Mouse (Mus musculus): ENCODE data around the gene Creb5. TPM values are rescaled to one million over a fixed set of nuclear protein-coding genes. Genes with fewer than 3 reads are reported as not detected.

Creb5 gene
- polyA plus RNA-seq, 1 experiment from 2014 or later, result 14.7 TPM

GRCm38 (mm10) chr6:53450494-53450893 is 163.4 kb downstream of the Creb5 start:
- no peaks in the 10 kb centered on the region; the same call in 1 of the 2 replicates for H3K27me3 ChIP-seq (replicated peaks)
- no peak for ATAC-seq (ENCODE audit: low FRiP score, low read depth)
- H3K4me3 ChIP-seq, result no peak overlapping the region
- no peak overlapping the region for H3K4me2 ChIP-seq (replicated peaks)
- no peak overlapping the region for H3K9ac ChIP-seq
- WGBS, result 44% methylated on average over 3 of the region's 3 CpGs
- peaks cover 34% of the 10 kb centered on the region; the same call in 1 of the 2 replicates for H3K4me1 ChIP-seq
- H3K9me3 ChIP-seq, result no peaks in the 10 kb centered on the region
- no peak overlapping the region for H3K27ac ChIP-seq
- no peaks in the 10 kb centered on the region for H3K36me3 ChIP-seq

- Histone ChIP-seq H3K4me2 (replicated peaks) (no peak overlapping the region), H3K27me3 (replicated peaks) (no peaks in the 10 kb centered on the region; the same call in 1 of the 2 replicates), H3K9me3 (no peaks in the 10 kb centered on the region), H3K4me3 (no peak overlapping the region), H3K27ac (no peak overlapping the region), H3K4me1 (peaks cover 34% of the 10 kb centered on the region; the same call in 1 of the 2 replicates), H3K9ac (no peak overlapping the region), H3K36me3 (no peaks in the 10 kb centered on the region)
- 36% methylated on average over 6 of the region's 6 CpGs for WGBS
- ATAC-seq (ENCODE audit: low FRiP score, low read depth), result no peak
Measured at GRCm38 (mm10) chr6:53452240-53452639, 165.2 kb downstream of the Creb5 start.

DNA sequence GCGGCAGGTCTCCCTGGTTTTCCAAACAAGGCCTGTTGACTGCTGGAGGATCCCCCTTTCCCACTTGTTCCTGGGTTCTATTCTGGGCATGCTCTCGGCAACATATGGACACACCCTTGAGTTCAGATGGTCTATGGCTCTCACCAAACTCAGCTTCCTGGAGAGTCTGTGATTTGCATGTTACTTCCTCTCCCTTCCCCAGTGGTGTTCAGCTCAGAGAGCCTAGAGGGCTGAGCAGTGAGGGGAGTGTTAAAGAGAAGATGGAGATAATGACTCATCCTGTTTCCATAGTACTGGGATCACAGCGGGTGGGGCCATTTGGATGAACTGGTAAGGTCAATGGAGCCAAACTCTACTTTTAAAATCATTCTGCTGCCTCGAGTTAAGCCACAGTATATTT is 168.4 kb downstream of the Creb5 start:
- Histone ChIP-seq H3K27ac (no peak overlapping the region), H3K4me1 (peaks cover 15% of the 10 kb centered on the region; the same call in 1 of the 2 replicates), H3K36me3 (no peaks in the 10 kb centered on the region), H3K4me3 (no peak overlapping the region), H3K27me3 (replicated peaks) (no peaks in the 10 kb centered on the region; the same call in 1 of the 2 replicates), H3K4me2 (replicated peaks) (no peak overlapping the region), H3K9ac (no peak overlapping the region), H3K9me3 (no peaks in the 10 kb centered on the region)
- 64% methylated on average over 4 of the region's 4 CpGs for WGBS
- no peak for ATAC-seq (ENCODE audit: low FRiP score, low read depth)

DNA sequence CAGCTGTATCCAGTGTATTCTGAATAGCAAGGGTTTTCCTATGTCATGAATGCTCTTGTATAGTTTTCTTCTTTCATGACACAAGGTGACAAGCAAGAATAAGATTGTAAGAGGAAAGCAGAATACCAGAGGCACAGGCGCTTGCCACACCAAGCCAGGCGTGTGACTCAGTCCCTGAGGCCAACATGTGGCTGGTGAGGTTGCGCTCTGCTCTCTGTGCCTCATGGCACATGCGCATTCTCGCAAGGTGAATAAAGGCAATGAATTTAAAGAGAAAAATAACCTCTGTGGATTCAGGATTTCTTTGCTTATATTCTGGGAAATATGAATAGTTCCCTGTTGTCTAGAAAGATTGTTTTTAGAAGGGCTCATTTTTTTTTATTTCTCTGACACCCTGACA is 169.0 kb downstream of the Creb5 start:
- 90% methylated on average over 5 of the region's 5 CpGs for WGBS

DNA sequence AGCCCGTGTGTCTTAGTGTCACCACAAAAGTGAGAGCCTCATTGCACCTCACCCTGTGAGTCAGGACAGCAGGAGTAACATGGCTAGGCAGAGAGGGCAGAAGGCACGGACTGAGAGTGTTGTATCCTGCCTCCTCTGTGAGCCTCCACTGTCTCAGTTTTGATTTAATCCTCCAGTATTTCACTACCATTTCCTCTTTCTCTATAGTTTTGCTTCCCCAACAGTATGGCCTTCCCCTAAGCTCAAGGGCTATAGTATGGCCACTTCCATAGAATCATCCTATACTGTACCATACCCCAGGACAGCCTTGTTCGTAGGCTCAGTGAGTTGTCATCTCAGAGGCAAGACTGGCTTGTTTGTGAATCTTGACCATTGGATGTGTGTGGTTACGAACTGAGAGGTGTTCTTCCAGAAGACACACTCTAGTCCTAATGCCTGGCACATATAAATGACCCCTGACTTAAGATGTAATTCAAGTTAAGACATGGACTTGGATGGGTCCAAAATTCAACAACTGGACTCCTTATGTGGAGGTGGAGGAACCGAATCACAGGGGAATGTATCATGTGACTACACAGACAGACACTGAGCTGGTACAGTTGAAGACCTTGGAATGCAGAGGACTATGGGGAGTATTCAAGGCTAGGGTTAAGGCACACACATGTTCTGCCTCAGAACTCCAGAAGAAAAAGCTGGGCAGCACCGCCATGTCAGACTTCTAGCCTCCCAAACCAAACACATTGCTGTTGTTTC is 173.1 kb downstream of the Creb5 start:
- Histone ChIP-seq H3K4me2 (replicated peaks) (no peak overlapping the region), H3K9ac (no peak overlapping the region), H3K4me1 (no peaks in the 10 kb centered on the region), H3K36me3 (no peaks in the 10 kb centered on the region), H3K27ac (no peak overlapping the region), H3K9me3 (no peaks in the 10 kb centered on the region), H3K27me3 (replicated peaks) (no peaks in the 10 kb centered on the region), H3K4me3 (no peak overlapping the region)
- ATAC-seq (ENCODE audit: low FRiP score, low read depth), result no peak
- WGBS, result 90% methylated on average over 6 of the region's 6 CpGs

More for the DNA sequence above, 169.0 kb downstream of the Creb5 start:
- Histone ChIP-seq H3K4me3 (no peak overlapping the region), H3K9me3 (no peaks in the 10 kb centered on the region), H3K27ac (no peak overlapping the region), H3K4me2 (replicated peaks) (no peak overlapping the region), H3K36me3 (no peaks in the 10 kb centered on the region), H3K27me3 (replicated peaks) (no peaks in the 10 kb centered on the region; the same call in 1 of the 2 replicates), H3K4me1 (peaks cover 9% of the 10 kb centered on the region; the same call in 1 of the 2 replicates), H3K9ac (no peak overlapping the region)
- no peak for ATAC-seq (ENCODE audit: low FRiP score, low read depth)

GRCm38 (mm10) chr6:53461056-53461455 is 174.0 kb downstream of the Creb5 start:
- Histone ChIP-seq H3K4me3 (no peak overlapping the region), H3K4me2 (replicated peaks) (no peak overlapping the region), H3K4me1 (no peaks in the 10 kb centered on the region), H3K27ac (no peak overlapping the region), H3K9me3 (no peaks in the 10 kb centered on the region), H3K36me3 (no peaks in the 10 kb centered on the region), H3K9ac (no peak overlapping the region), H3K27me3 (replicated peaks) (no peaks in the 10 kb centered on the region)
- WGBS, result 89% methylated on average over 6 of the region's 6 CpGs
- no peak for ATAC-seq (ENCODE audit: low FRiP score, low read depth)

GRCm38 (mm10) chr6:53461775-53462770 is 175.0 kb downstream of the Creb5 start:
- Histone ChIP-seq H3K4me2 (replicated peaks) (no peak overlapping the region), H3K9ac (no peak overlapping the region), H3K36me3 (no peaks in the 10 kb centered on the region), H3K4me1 (no peaks in the 10 kb centered on the region), H3K4me3 (no peak overlapping the region), H3K9me3 (no peaks in the 10 kb centered on the region), H3K27me3 (replicated peaks) (no peaks in the 10 kb centered on the region), H3K27ac (no peak overlapping the region)
- ATAC-seq (ENCODE audit: low FRiP score, low read depth), result no peak
- WGBS, result 77% methylated on average over 12 of the region's 12 CpGs

DNA sequence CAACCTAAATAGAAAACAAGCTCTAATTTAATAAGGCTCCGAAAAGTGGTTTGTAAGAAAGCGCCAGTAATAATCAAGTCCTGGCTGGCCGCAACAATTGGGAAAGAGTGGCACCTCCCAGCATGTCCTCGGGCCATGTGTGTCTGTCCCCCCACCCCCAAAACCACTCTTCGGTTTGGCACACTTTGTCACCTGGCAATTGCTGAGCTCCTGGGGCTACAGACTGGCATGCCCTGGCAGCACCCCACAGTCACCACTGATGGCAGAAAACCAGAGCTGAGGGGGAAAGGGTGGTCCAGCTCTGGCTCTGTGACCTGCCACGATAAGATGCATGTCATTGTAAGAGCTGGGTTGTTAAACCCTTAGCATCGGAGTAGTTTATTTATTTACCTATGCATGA is 175.7 kb downstream of the Creb5 start:
- H3K4me1 ChIP-seq, result no peaks in the 10 kb centered on the region
- no peak overlapping the region for H3K9ac ChIP-seq
- no peaks in the 10 kb centered on the region for H3K27me3 ChIP-seq (replicated peaks)
- ATAC-seq (ENCODE audit: low FRiP score, low read depth), result no peak
- H3K9me3 ChIP-seq, result no peaks in the 10 kb centered on the region
- no peak overlapping the region for H3K27ac ChIP-seq
- H3K4me3 ChIP-seq, result no peak overlapping the region
- H3K36me3 ChIP-seq, result no peaks in the 10 kb centered on the region
- no peak overlapping the region for H3K4me2 ChIP-seq (replicated peaks)
- WGBS, result 74% methylated on average over 7 of the region's 7 CpGs

DNA sequence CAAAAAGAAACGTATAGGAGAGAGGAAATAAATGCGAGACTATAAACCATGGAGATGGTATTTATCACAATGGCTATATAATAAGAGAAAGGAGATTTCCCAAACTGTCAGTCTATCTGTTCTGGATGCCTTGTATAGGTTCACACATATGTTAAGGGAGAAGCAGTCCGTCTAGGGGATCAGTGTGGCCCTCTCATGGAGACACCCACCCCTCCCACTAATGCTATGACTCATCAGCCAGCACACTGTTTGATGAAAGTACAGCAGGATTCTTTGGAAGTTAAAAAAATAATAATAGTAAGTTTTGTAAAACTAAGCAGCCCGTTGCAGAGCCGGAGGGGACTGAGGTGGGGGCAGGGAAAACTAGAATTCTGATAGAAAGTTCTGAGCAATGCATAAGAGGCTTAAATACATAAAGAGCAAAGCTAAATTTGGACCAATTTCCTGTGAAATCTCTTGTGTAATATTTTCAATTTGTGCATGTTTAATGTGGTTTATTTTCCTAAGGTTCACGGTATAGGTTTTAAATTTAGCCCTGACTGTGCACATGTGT is 176.3 kb downstream of the Creb5 start:
- Histone ChIP-seq H3K4me3 (no peak overlapping the region), H3K27ac (no peak overlapping the region), H3K4me1 (no peaks in the 10 kb centered on the region), H3K4me2 (replicated peaks) (no peak overlapping the region), H3K9me3 (no peaks in the 10 kb centered on the region), H3K36me3 (no peaks in the 10 kb centered on the region), H3K27me3 (replicated peaks) (no peaks in the 10 kb centered on the region), H3K9ac (no peak overlapping the region)
- WGBS, result 73% methylated on average over 6 of the region's 6 CpGs
- ATAC-seq (ENCODE audit: low FRiP score, low read depth), result no peak

DNA sequence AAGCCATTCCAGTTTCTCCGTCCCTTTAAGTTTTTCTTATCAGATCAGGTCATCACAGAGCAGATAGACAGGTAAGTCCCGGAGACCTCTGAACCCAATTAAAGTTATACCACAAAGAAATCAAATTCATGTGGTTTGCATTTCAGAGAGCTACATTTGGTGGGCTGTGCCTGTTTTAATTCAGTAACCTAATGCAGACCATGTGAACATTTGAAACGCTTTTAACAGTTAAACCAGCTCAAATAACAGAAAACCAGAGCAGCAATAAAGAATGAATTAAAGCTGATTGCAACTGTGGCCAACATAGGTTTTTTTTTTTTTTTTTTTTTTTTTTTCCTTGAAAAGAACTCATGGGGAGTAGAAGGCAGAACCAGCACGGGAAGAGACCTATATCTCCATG is 182.1 kb downstream of the Creb5 start:
- no peak for ATAC-seq (ENCODE audit: low FRiP score, low read depth)
- no peak overlapping the region for H3K4me3 ChIP-seq
- WGBS, result 90% methylated on average over 4 of the region's 4 CpGs
- H3K4me1 ChIP-seq, result no peaks in the 10 kb centered on the region
- H3K9me3 ChIP-seq, result no peaks in the 10 kb centered on the region
- no peaks in the 10 kb centered on the region for H3K27me3 ChIP-seq (replicated peaks)
- no peaks in the 10 kb centered on the region for H3K36me3 ChIP-seq
- no peak overlapping the region for H3K4me2 ChIP-seq (replicated peaks)
- no peak overlapping the region for H3K27ac ChIP-seq
- H3K9ac ChIP-seq, result no peak overlapping the region

- no peak overlapping the region for H3K27ac ChIP-seq
- no peak overlapping the region for H3K9ac ChIP-seq
- no peak for ATAC-seq (ENCODE audit: low FRiP score, low read depth)
- no peaks in the 10 kb centered on the region for H3K4me1 ChIP-seq
- H3K9me3 ChIP-seq, result no peaks in the 10 kb centered on the region
- no peak overlapping the region for H3K4me3 ChIP-seq
- no peak overlapping the region for H3K4me2 ChIP-seq (replicated peaks)
- WGBS, result 88% methylated on average over 2 of the region's 2 CpGs
- H3K36me3 ChIP-seq, result no peaks in the 10 kb centered on the region
- H3K27me3 ChIP-seq (replicated peaks), result no peaks in the 10 kb centered on the region
Measured at GRCm38 (mm10) chr6:53469703-53470102, 182.6 kb downstream of the Creb5 start.

DNA sequence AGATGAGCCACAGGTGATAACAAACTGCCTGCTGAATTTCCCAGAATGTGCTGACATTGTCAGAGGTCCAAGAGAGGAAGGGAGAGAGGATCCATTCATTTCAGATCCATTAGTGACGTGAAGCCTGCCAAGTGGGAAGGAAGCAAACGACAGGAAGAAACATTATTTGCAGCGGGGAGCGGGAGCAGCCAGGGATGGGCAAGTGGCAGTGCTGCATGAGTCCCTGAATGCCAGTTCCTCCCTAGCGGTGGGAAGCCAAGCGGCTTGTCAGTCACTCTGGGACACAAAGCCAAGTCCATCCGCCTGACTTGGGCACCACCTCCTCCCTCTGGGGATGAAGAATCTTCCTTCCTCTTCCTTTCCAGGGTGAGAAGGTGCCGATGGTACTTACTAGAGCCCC is 183.5 kb downstream of the Creb5 start:
- Histone ChIP-seq H3K4me2 (replicated peaks) (no peak overlapping the region), H3K4me3 (no peak overlapping the region), H3K27me3 (replicated peaks) (no peaks in the 10 kb centered on the region), H3K27ac (no peak overlapping the region), H3K9me3 (no peaks in the 10 kb centered on the region), H3K4me1 (no peaks in the 10 kb centered on the region), H3K9ac (no peak overlapping the region), H3K36me3 (no peaks in the 10 kb centered on the region)
- WGBS, result 62% methylated on average over 8 of the region's 8 CpGs
- no peak for ATAC-seq (ENCODE audit: low FRiP score, low read depth)

All from neural tube, embryonic 12.5 days (tissue).